Mouse (Mus musculus) mouse trophoblast stem cell (cell line): ENCODE data around the gene Thrsp.
"Not testable (repeated sequence)": the region's sequence is repeated elsewhere in the genome, so short reads cannot be mapped to it uniquely, and the experiment has no call there.

Experiments used
- in situ Hi-C, 2 experiments: fragments of 300-500 bp; cut with MseI, MboI; formaldehyde crosslinking; loops; 2 replicates in 1 of 2; 3 replicates in 1 of 2; pipeline ENCODE4 v1.15.1; 2025

The Thrsp gene

GRCm38 (mm10) chr7:97416906-97417777 is at the start of gene Thrsp:
Thrsp (minus strand) TSS chr7:97417730.
- in situ Hi-C loops: no loop called here

- in situ Hi-C loops: no loop called here
These were observed 38.0 kb upstream of the Thrsp start for GRCm38 (mm10) chr7:97455577-97455976.

- in situ Hi-C loops: no loop called here
These were observed 37.3 kb upstream of the Thrsp start for GRCm38 (mm10) chr7:97454795-97455194.

- in situ Hi-C loops: no loop called here
These were observed 35.8 kb upstream of the Thrsp start for GRCm38 (mm10) chr7:97453141-97453921.

- in situ Hi-C loops: no loop called here
These were observed 34.7 kb upstream of the Thrsp start for GRCm38 (mm10) chr7:97452196-97452595.

GRCm38 (mm10) chr7:97451023-97451422 is 33.5 kb upstream of the Thrsp start, which contains the start of gene Kctd14:
Kctd14 (plus strand) TSS chr7:97451323.
- in situ Hi-C loops: not testable (repeated sequence)

- in situ Hi-C loops: no loop called here
These were observed 29.6 kb upstream of the Thrsp start for GRCm38 (mm10) chr7:97447050-97447531.

GRCm38 (mm10) chr7:97446171-97446925 is 28.8 kb upstream of the Thrsp start:
- in situ Hi-C loops: no loop called here

GRCm38 (mm10) chr7:97438986-97439385 is 21.5 kb upstream of the Thrsp start:
- in situ Hi-C loops: no loop called here

GRCm38 (mm10) chr7:97434517-97434916 is 17.0 kb upstream of the Thrsp start:
- in situ Hi-C loops: no loop called here

GRCm38 (mm10) chr7:97433517-97433916 is 16.0 kb upstream of the Thrsp start:
- in situ Hi-C loops: not testable (repeated sequence)

- in situ Hi-C loops: loop anchor here in 1 of 2 experiments (10.0 kb wide), 1 partner anchor 55 kb away; the partner anchor contains the start of gene Ints4
These were observed 12.2 kb upstream of the Thrsp start for GRCm38 (mm10) chr7:97429705-97430104.

- in situ Hi-C loops: loop anchor here in 1 of 2 experiments (10.0 kb wide), 1 partner anchor 57 kb away; the partner anchor contains the start of gene Ints4
These were observed 10.4 kb upstream of the Thrsp start for GRCm38 (mm10) chr7:97427778-97428420.

- in situ Hi-C loops: loop anchor here in 1 of 2 experiments (10.0 kb wide), 1 partner anchor 58 kb away; the partner anchor contains the start of gene Ints4
These were observed 9.8 kb upstream of the Thrsp start for GRCm38 (mm10) chr7:97427296-97427695.

GRCm38 (mm10) chr7:97426566-97426965 is 9.0 kb upstream of the Thrsp start:
- in situ Hi-C loops: loop anchor here in 1 of 2 experiments (10.0 kb wide), 1 partner anchor 58 kb away; the partner anchor contains the start of gene Ints4

GRCm38 (mm10) chr7:97424621-97425245 is 7.2 kb upstream of the Thrsp start:
- in situ Hi-C loops: loop anchor here in 1 of 2 experiments (10.0 kb wide), 1 partner anchor 60 kb away; the partner anchor contains the start of gene Ints4

- in situ Hi-C loops: loop anchor here in 1 of 2 experiments (10.0 kb wide), 1 partner anchor 61 kb away; the partner anchor contains the start of gene Ints4
These were observed 6.2 kb upstream of the Thrsp start for GRCm38 (mm10) chr7:97423754-97424153.

- in situ Hi-C loops: loop anchor here in 1 of 2 experiments (10.0 kb wide), 1 partner anchor 64 kb away; the partner anchor contains the start of gene Ints4
These were observed 3.6 kb upstream of the Thrsp start for GRCm38 (mm10) chr7:97420958-97421651.

GRCm38 (mm10) chr7:97420406-97420805 is 2.9 kb upstream of the Thrsp start:
- in situ Hi-C loops: loop anchor here in 1 of 2 experiments (10.0 kb wide), 1 partner anchor 64 kb away; the partner anchor contains the start of gene Ints4
